Mouse (Mus musculus) thymus, adult 2 months (tissue): ENCODE results near the gene Chrm5. TPM values are rescaled to one million over a fixed set of nuclear protein-coding genes. Genes with fewer than 3 reads are reported as not detected.

Experiments
- DNase-seq: peaks from one replicate; pipeline ENCODE4 v3.0.0; 2021
- H3K27ac ChIP-seq: fragments of 200-500 bp; 2 replicates; pipeline ENCODE4 v1.5.1; 2012; ENCODE audit warnings: low read length, control low read depth; ENCODE audit not compliant: control insufficient read depth, insufficient read depth
- H3K27me3 ChIP-seq: fragments of 200-500 bp; 2 replicates; pipeline ENCODE4 v1.6.1; 2012; ENCODE audit warnings: mild to moderate bottlenecking, low read length, moderate library complexity, mixed read lengths; ENCODE audit not compliant: control insufficient read depth, insufficient read depth
- H3K36me3 ChIP-seq: fragments of 200-500 bp; 2 replicates; pipeline ENCODE4 v1.6.1; 2012; ENCODE audit warnings: mild to moderate bottlenecking, low read length, moderate library complexity; ENCODE audit not compliant: control insufficient read depth, insufficient read depth
- H3K4me1 ChIP-seq: fragments of 200-500 bp; replicated peaks from 2 replicates; pipeline ENCODE4 v1.6.1; 2012; ENCODE audit warnings: low read length; ENCODE audit not compliant: control insufficient read depth, insufficient read depth
- H3K4me3 ChIP-seq: fragments of 200-500 bp; 2 replicates; pipeline ENCODE4 v1.5.1; 2012; ENCODE audit warnings: mild to moderate bottlenecking, low read length, control low read depth, moderate library complexity; ENCODE audit not compliant: control insufficient read depth, insufficient read depth
- CTCF ChIP-seq: fragments of 200-500 bp; IDR thresholded peaks from 2 replicates; pipeline ENCODE4 v1.5.1; 2012; ENCODE audit warnings: mild to moderate bottlenecking, control low read depth, low read length, moderate library complexity, borderline replicate concordance; ENCODE audit not compliant: control insufficient read depth, poor library complexity, insufficient read depth; ENCODE audit errors: extremely low read depth
- POLR2A ChIP-seq: fragments of 200-500 bp; IDR thresholded peaks from 2 replicates; pipeline ENCODE4 v1.6.1; 2012; ENCODE audit warnings: mild to moderate bottlenecking, low read length, control low read depth, moderate library complexity; ENCODE audit not compliant: control insufficient read depth, poor library complexity, insufficient read depth; ENCODE audit errors: extremely low read depth
- WGBS: fragments of 180-500 bp; shearing (Covaris S2); methylation state at CpG from one replicate; pipeline ENCODE4 v1.1.7; 2018; 5-methylcytosine and 5-hydroxymethylcytosine counted together
- polyA plus RNA-seq: library from polyadenylated mRNA; depleted of rRNA; stranded (reverse); fragments of >200 nt; gene quantifications from 2 replicates; pipeline ENCODE4 v1.2.3, GENCODE M21; 2012

Gene Chrm5
- polyA plus RNA-seq, 1 experiment = not detected

DNA sequence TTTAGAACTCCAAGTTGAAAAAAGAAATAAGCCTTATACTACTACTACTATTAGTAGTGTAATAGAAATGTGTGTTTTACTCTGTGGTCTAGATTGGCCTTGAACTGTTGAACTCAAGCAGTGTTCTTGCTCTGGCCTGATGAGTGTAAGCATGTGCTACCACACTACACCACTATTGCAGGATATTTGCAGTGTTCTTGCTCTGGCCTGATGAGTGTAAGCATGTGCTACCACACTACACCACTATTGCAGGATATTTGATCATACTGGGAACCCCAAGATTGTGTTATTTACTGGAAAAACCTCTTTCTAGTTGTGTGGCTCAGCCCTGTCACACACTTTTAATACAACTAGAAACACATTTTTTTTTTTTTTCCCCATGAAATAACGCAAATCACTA is 26.9 kb upstream of the Chrm5 start:
- no peaks in the 10 kb centered on the region for H3K4me1 ChIP-seq
- H3K27ac ChIP-seq = no peak overlapping the region
- WGBS = 93% methylated on average over 1 of the region's 1 CpGs
- H3K4me3 ChIP-seq = no peak overlapping the region
- DNase-seq = no peak
- TF ChIP-seq CTCF (no peak), POLR2A (no peak)
- H3K36me3 ChIP-seq = no peaks in the 10 kb centered on the region
- no peaks in the 10 kb centered on the region for H3K27me3 ChIP-seq

DNA sequence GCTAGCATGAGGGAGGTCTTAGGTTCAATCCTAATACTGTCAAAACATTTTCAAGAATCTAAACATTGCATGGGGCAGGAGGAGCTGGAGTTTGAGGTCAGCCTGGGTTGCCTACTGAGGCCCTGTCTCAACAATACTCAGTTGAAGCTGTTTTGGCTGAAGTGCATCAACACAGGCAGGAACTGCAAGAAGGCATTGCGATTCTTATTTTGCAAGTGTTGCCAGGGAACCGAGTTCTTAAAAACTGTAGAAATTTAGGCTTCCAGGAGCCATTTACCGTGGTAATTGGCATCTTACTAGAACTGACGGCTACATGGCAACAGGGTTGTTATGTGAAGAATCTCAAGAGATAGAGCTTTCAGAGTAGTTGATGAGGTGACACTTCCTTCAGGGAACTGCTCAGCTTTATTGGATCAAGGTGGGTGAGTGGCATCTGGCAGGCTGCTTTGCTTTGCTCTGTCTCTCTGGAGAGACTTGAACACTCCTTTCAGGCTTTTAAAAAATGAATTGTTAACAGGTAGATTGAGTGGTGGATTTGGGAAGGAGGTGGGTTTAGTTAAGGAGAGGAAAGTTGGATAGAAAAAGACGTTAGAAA is 26.4 kb upstream of the Chrm5 start:
- WGBS = 97% methylated on average over 5 of the region's 5 CpGs
- Histone ChIP-seq H3K4me3 (no peak overlapping the region), H3K27ac (no peak overlapping the region), H3K36me3 (no peaks in the 10 kb centered on the region), H3K27me3 (no peaks in the 10 kb centered on the region), H3K4me1 (no peaks in the 10 kb centered on the region)
- TF ChIP-seq POLR2A = no peak
- TF ChIP-seq CTCF = no peak
- no peak for DNase-seq

DNA sequence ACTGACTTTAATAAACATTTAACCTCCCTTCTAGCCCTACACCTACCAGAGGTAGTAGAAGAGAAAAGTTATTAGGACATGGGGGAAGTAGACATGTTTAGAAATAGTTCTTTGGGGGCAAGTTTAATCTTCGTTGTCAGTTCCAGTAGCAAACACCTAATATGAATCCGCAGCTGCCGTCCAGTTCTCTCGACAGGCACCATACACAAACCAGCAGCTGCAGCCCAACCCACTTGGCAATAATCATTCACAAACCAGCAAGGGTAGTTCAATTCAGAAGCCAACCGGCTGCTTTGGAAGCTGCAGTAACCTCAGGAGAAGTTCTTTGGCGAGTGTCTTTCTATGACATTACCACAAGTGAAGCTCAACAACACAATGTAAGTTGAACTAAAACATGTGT is 23.4 kb upstream of the Chrm5 start:
- Histone ChIP-seq H3K4me1 (no peaks in the 10 kb centered on the region), H3K27me3 (no peaks in the 10 kb centered on the region), H3K27ac (no peak overlapping the region), H3K36me3 (no peaks in the 10 kb centered on the region), H3K4me3 (no peak overlapping the region)
- TF ChIP-seq POLR2A (no peak), CTCF (no peak)
- 96% methylated on average over 6 of the region's 6 CpGs for WGBS
- no peak for DNase-seq

DNA sequence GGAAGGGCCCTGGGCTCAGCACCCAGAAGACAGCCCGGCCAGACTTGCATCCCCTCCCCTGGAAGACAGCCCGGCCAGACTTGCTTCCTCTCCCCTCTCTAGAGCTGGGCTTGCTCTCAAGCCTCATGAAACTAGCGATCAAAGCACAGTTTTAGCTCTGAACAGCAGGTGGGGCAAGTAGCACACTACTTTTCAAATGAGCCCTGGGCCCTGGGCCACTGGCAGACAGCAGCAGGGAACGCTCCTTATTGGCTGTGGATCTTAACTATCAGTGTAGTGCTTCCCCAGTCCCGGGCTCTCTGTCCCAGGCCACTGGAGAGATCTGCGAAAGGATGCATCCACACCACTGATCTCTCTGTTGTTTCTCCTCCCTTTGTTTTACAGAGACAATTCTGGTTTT is 20.6 kb upstream of the Chrm5 start:
- peak; percentile 74 for DNase-seq
- H3K36me3 ChIP-seq = no peaks in the 10 kb centered on the region
- WGBS = 18% methylated on average over 6 of the region's 6 CpGs
- no peaks in the 10 kb centered on the region for H3K27me3 ChIP-seq
- no peak overlapping the region for H3K27ac ChIP-seq
- no peak overlapping the region for H3K4me3 ChIP-seq
- no peak for TF ChIP-seq POLR2A
- TF ChIP-seq CTCF = 0 out of 2 replicates have a peak, but pooled peaks have one; percentile 55
- H3K4me1 ChIP-seq = no peaks in the 10 kb centered on the region

DNA sequence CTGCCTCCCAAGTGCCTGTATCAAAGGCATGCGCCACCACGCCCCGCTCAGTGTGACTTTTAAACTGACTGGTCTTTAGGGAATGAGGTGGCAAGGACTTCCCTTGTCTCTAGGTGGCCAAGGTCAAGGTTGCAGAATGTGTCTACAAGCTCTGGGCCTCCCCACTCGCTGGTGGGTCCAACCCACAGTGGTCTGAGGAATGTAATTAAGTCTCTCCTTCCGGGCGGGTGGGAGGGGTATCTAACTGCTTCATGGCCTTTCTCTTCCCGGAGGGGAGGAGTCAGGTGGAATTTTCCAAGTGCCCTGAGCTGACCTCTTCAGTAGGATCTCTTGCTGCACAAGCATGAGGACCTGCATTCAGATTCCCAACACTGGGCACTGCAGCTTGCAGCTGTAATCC is 17.3 kb upstream of the Chrm5 start:
- H3K36me3 ChIP-seq = no peaks in the 10 kb centered on the region
- DNase-seq = no peak
- no peak overlapping the region for H3K4me3 ChIP-seq
- no peak overlapping the region for H3K27ac ChIP-seq
- 95% methylated on average over 7 of the region's 7 CpGs for WGBS
- TF ChIP-seq POLR2A (no peak), CTCF (no peak)
- no peaks in the 10 kb centered on the region for H3K27me3 ChIP-seq
- H3K4me1 ChIP-seq = no peaks in the 10 kb centered on the region

DNA sequence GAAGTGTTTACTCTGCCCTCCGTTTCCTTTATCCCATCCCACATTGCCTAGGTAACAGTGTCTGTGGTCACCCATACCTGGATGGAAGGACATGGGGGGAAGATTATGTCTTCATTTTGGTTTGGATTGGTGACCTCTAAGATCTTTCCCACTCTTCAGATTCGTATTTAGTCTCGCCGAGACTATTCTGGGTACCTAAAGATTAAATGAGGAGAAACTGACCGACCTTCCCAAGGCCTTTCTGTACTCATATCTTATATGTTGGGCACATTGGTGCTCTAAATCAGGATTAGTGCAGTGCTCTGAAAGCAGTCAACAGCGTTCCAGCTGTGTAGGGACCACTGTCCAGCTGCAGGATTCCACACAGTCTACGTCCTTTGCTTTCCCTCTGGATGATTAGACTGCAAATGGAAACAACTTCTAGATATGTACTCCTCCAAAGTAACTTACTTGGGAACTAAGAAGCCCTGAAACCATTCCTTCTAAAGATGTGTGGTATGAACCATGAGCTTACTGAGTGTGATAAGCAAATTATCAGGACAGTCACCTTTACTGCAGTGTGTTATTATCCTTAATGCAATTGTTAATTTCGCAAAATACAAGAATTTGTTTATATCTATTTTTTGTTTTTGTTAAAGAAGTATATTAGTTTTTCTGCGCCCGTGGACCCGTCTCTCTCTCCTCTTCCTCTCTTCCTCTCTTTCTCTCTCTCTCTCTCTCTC is 13.1 kb upstream of the Chrm5 start:
- peaks cover 2% of the 10 kb centered on the region; the same call in 1 of the 2 replicates for H3K4me1 ChIP-seq
- WGBS = 49% methylated on average over 11 of the region's 11 CpGs
- H3K27me3 ChIP-seq = no peaks in the 10 kb centered on the region
- no peak overlapping the region for H3K27ac ChIP-seq
- no peak for DNase-seq
- peak overlapping the region; percentile 62 for H3K4me3 ChIP-seq
- H3K36me3 ChIP-seq = no peaks in the 10 kb centered on the region
- no peak for TF ChIP-seq CTCF
- TF ChIP-seq POLR2A = no peak
